Mouse (Mus musculus) MEL (cell line): ENCODE results near the gene Erc2.

Source experiments
- BHLHE40 ChIP-seq: IDR thresholded peaks from 2 replicates; pipeline ENCODE4 v1.6.1; 2012; ENCODE audit warnings: low read depth, mild to moderate bottlenecking, inconsistent platforms, low read length, improper control_type of control experiment, borderline replicate concordance
- CTCF ChIP-seq, 3 experiments: IDR thresholded peaks in 2 of 3; conservative IDR thresholded peaks in 1 of 3; 2 replicates each; pipeline ENCODE4 v1.5.1; 2011 to 2012; ENCODE audit warnings: low read length in 3 of 3, low read depth in 2 of 3, mild to moderate bottlenecking in 2 of 3, improper control_type of control experiment in 1 of 3, inconsistent platforms in 1 of 3, mixed read lengths in 1 of 3, moderate library complexity in 1 of 3; ENCODE audit not compliant: control insufficient read depth in 1 of 3, insufficient read depth in 1 of 3, poor library complexity in 1 of 3, severe bottlenecking in 1 of 3
- EP300 ChIP-seq, 2 experiments: IDR thresholded peaks; 2 replicates each; pipeline ENCODE4 v1.6.1; 2011; ENCODE audit warnings: improper control_type of control experiment in 2 of 2, low read length in 2 of 2, low read depth in 1 of 2, mild to moderate bottlenecking in 1 of 2
- GABPA ChIP-seq: IDR thresholded peaks from 2 replicates; pipeline ENCODE4 v1.6.1; 2012; ENCODE audit warnings: low read depth, mild to moderate bottlenecking, inconsistent platforms, low read length, improper control_type of control experiment, moderate library complexity
- POLR2A ChIP-seq, 2 experiments: IDR thresholded peaks; 2 replicates each; pipeline ENCODE4 v1.6.1; 2011 to 2012; ENCODE audit warnings: low read length in 2 of 2, mild to moderate bottlenecking in 2 of 2, control low read depth in 1 of 2, improper control_type of control experiment in 1 of 2, low read depth in 1 of 2, moderate library complexity in 1 of 2; ENCODE audit not compliant: control insufficient read depth in 1 of 2, insufficient read depth in 1 of 2, poor library complexity in 1 of 2
- SIN3A ChIP-seq: IDR thresholded peaks from 2 replicates; pipeline ENCODE4 v1.6.1; 2012; ENCODE audit warnings: low read length, improper control_type of control experiment, inconsistent platforms
- UBTF ChIP-seq: IDR thresholded peaks from 2 replicates; pipeline ENCODE4 v1.6.1; 2012; ENCODE audit warnings: low read depth, mild to moderate bottlenecking, inconsistent platforms, low read length, improper control_type of control experiment, moderate library complexity, borderline replicate concordance; ENCODE audit not compliant: insufficient read depth

DNA sequence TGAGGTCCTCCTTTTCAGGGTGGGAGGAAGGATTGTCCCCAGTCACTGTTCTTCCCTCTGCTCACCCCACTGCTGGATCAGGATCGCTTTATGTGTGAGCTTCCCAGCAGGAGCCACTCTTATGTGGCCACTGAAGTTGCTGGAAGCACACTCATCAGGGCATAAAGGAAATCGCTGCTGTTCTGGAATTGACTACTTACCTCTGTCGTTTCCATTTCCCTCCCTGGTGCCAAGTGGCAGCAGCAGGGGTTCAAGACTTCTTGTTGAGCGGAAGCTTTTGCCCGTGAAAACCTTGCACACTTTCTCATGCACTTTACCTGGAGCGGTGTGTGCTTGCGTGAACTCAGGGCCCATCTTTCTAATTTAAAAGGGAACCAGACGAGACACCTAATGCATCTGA, 652 bp upstream of the Erc2 start:
- TF ChIP-seq CTCF (IDR thresholded peaks at IDR 0.05 in 2 of 3, conservative IDR thresholded peaks at IDR 0.05 in 1 of 3; ENCODE audit: control insufficient read depth in 1 of 3, insufficient read depth in 1 of 3, low read depth in 2 of 3, low read length in 3 of 3, poor library complexity in 1 of 3, severe bottlenecking in 1 of 3) (no peak), POLR2A (IDR thresholded peaks at IDR 0.05; ENCODE audit: control insufficient read depth in 1 of 2, insufficient read depth in 1 of 2, low read depth in 1 of 2, low read length in 2 of 2, poor library complexity in 1 of 2) (no peak), GABPA (no peak), SIN3A (no peak), UBTF (no peak), EP300 (IDR thresholded peaks at IDR 0.05; ENCODE audit: low read depth in 1 of 2, low read length in 2 of 2) (no peak), BHLHE40 (no peak)
